ENCODE assay signal across 8 mouse cellular contexts in the genomic region with DNA sequence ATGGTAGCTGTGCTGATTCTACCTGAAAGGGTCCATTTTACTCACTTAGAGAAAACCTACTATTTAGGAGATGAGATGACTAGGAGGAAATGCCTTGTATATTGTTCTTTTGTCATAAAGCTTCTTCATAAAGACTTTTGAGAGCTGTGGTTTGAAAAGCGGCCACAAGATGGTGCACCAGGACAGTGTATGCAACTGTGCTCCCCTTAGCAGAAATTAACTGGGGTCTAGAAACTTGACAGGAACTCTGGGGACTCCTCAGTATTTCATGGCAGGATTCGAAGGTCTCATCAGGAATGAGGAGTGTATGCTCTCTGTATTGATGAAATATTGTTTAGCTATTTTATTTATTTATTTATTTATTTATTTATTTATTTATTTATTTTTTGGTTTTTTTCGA.
DNase-seq lines count a peak whose midpoint lies in the region; TF ChIP-seq lines count a peak whose summit lies in the region.

No protein-coding gene starts in this region.

- no peak overlapping the region for H3K4me3 ChIP-seq in lung, adult 2 months (replicated peaks; ENCODE audit: extremely low read depth, low read depth, low read length)

- TF ChIP-seq POLR2A in lung, adult 2 months (IDR thresholded peaks at IDR 0.05; ENCODE audit: borderline replicate concordance, extremely low read depth, low read depth, low read length) = no peak

- 32% methylated on average over 3 of the region's 3 CpGs for WGBS in lung, adult 2 months

- no peaks in the 10 kb centered on the region for H3K4me1 ChIP-seq in lung, adult 2 months (ENCODE audit: control insufficient read depth, insufficient read depth, low read length)

- peak; percentile 83 to 84 for DNase-seq in B cell, adult 2 months
- peak; percentile 70 for DNase-seq in MN1 (ENCODE audit: low spot score)
- peak; percentile 21 for DNase-seq in cerebellum, adult 9-11 months
- peak; percentile 5 for DNase-seq in gastrocnemius, adult 8-10 months (ENCODE audit: low spot score in 2 of 2)
- peak; percentile 67 for DNase-seq in layer of hippocampus, adult 11-12 months (ENCODE audit: low spot score)
- peak; percentile 48 for DNase-seq in lung, adult 2 months
- peak; percentile 45 for DNase-seq in ovary, postnatal 14 days (ENCODE audit: low spot score)
- peak; percentile 67 to 76 for DNase-seq in thymus, postnatal 36 days

- TF ChIP-seq CTCF in lung, adult 2 months (IDR thresholded peaks at IDR 0.05; ENCODE audit: insufficient read depth, low read length) = peak; percentile 59

Comparison
In these comparisons a context has a peak if more than half of its experiments do, and no peak if none do; other contexts are left out.
1. DNase-seq: peak in every context shown above with its lines; median percentile 84 in B cell, adult 2 months; 72 in thymus, postnatal 36 days; 70 in MN1; 67 in layer of hippocampus, adult 11-12 months; 48 in lung, adult 2 months; 45 in ovary, postnatal 14 days; 21 in cerebellum, adult 9-11 months; 5 in gastrocnemius, adult 8-10 months.